Mouse (Mus musculus): ENCODE measurements around the gene Cbx1. TPM values are rescaled to one million over a fixed set of nuclear protein-coding genes. Genes with fewer than 3 reads are reported as not detected.
"Not testable (repeated sequence)": the region's sequence is repeated elsewhere in the genome, so short reads cannot be mapped to it uniquely, and the experiment has no call there.

Cbx1 gene
- polyA plus RNA-seq, 1 experiment from 2014 or later = 57.7 TPM

GRCm38 (mm10) chr11:96808066-96808465, 19.1 kb downstream of the Cbx1 start:
- no peak for DNase-seq (ENCODE audit: low spot score)
- Histone ChIP-seq H3K4me3 (replicated peaks; ENCODE audit: low read length) (no peak overlapping the region), H3K4me2 (replicated peaks) (no peak overlapping the region), H3K9me3 (ENCODE audit: control insufficient read depth, low read length) (no peaks in the 10 kb centered on the region), H3K9ac (no peak overlapping the region), H3K36me3 (replicated peaks; ENCODE audit: control insufficient read depth, insufficient read depth) (peaks cover 97% of the 10 kb centered on the region), H3K27me3 (ENCODE audit: control insufficient read depth, insufficient read depth, low read length) (no peaks in the 10 kb centered on the region), H3K27ac (no peak overlapping the region), H3K4me1 (replicated peaks; ENCODE audit: control insufficient read depth, insufficient read depth, low read length) (no peaks in the 10 kb centered on the region)
- 68% methylated on average over 1 of the region's 1 CpGs for WGBS
- ATAC-seq (ENCODE audit: low FRiP score) = no peak

DNA sequence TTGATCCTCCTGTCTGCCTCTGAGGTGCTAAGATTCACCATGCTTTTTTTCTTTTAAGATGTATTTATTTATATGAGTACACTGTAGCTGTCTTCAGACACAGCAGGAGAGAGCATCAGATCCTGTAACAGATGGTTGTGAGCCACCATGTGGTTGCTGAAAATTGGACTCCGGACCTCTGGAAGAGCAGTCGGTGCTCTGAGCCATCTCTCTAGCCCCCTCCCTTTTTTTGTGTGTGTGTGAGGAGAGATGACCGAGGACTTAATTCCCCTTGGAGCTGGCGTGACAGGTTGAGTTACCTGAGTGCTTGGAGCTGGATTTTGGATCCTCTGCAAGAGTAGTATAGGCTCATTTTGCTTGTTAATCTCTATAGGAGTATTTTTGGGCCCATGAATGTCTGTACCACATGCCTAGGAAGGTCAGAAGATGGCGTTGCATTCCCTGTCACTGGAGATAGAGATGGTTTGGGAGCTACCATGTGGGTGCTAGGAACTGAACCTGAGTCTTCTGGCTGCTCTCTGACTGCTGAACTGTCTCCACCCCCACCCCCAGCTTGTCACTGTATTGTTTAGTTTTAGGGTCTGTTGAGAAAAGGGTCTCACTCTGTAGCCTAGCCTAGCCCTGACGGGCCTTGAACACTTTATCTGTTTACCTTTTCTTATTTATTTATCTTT, 20.8 kb downstream of the Cbx1 start:
- Histone ChIP-seq H3K9ac (no peak overlapping the region), H3K27me3 (ENCODE audit: control insufficient read depth, insufficient read depth, low read length) (no peaks in the 10 kb centered on the region), H3K36me3 (replicated peaks; ENCODE audit: control insufficient read depth, insufficient read depth) (peaks cover 97% of the 10 kb centered on the region), H3K4me2 (replicated peaks) (no peak overlapping the region), H3K4me3 (replicated peaks; ENCODE audit: low read length) (no peak overlapping the region), H3K27ac (no peak overlapping the region), H3K4me1 (replicated peaks; ENCODE audit: control insufficient read depth, insufficient read depth, low read length) (no peaks in the 10 kb centered on the region), H3K9me3 (ENCODE audit: control insufficient read depth, low read length) (no peaks in the 10 kb centered on the region)
- DNase-seq (ENCODE audit: low spot score) = no peak
- ATAC-seq (ENCODE audit: low FRiP score) = no peak
- WGBS = 88% methylated on average over 6 of the region's 6 CpGs

GRCm38 (mm10) chr11:96811188-96811587, 22.3 kb downstream of the Cbx1 start:
- not testable (repeated sequence) for H3K4me2 ChIP-seq (replicated peaks); H3K27ac ChIP-seq; H3K27me3 ChIP-seq (ENCODE audit: control insufficient read depth, insufficient read depth, low read length); H3K9ac ChIP-seq; H3K9me3 ChIP-seq (ENCODE audit: control insufficient read depth, low read length); H3K4me1 ChIP-seq (replicated peaks; ENCODE audit: control insufficient read depth, insufficient read depth, low read length); DNase-seq (ENCODE audit: low spot score); H3K4me3 ChIP-seq (replicated peaks; ENCODE audit: low read length); ATAC-seq (ENCODE audit: low FRiP score)
- H3K36me3 ChIP-seq (replicated peaks; ENCODE audit: control insufficient read depth, insufficient read depth) = peaks cover 97% of the 10 kb centered on the region
- 91% methylated on average over 1 of the region's 1 CpGs for WGBS

DNA sequence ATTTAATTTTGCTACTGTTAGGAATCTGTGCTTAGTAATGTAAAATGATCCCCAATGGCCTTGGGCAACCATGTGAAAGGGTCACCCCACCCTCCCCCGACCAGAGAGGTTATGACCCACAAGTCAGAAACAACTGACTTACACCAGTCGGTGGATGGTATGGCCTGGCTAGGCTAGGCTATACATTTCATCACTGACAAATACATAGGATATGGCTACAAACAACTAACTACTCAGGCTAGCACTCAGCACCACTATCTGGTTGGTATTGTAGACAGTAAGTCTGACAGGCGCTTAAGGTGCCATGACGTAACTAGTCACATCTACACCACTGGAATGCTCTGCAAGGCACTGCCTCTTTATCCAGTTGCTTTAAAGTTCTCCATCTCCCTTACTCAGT, 24.5 kb downstream of the Cbx1 start:
- H3K27ac ChIP-seq = no peak overlapping the region
- no peak overlapping the region for H3K4me2 ChIP-seq (replicated peaks)
- H3K27me3 ChIP-seq (ENCODE audit: control insufficient read depth, insufficient read depth, low read length) = no peaks in the 10 kb centered on the region
- 88% methylated on average over 4 of the region's 4 CpGs for WGBS
- H3K4me1 ChIP-seq (replicated peaks; ENCODE audit: control insufficient read depth, insufficient read depth, low read length) = no peaks in the 10 kb centered on the region
- H3K36me3 ChIP-seq (replicated peaks; ENCODE audit: control insufficient read depth, insufficient read depth) = peaks cover 97% of the 10 kb centered on the region
- H3K4me3 ChIP-seq (replicated peaks; ENCODE audit: low read length) = no peak overlapping the region
- ATAC-seq (ENCODE audit: low FRiP score) = no peak
- H3K9me3 ChIP-seq (ENCODE audit: control insufficient read depth, low read length) = no peaks in the 10 kb centered on the region
- H3K9ac ChIP-seq = no peak overlapping the region
- DNase-seq (ENCODE audit: low spot score) = no peak

DNA sequence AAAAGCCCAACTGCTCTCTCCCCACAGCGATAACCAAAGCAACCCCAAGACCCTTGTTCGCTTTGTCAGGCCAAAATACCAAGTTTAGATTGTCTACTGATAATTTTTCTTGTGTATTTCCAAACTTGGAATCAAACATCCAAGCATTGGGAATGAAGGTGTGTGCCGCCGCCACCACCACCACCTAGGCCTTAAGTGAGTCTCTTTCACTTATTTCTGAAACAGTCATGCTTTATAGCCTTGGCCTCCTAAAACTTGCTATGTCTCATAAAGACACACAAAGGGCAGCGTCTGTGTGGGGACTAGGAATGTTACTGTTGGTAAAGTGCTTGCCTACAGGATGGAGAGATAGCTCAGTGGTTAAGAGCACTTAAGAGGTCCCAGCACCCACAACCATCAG, 25.0 kb downstream of the Cbx1 start:
- ATAC-seq (ENCODE audit: low FRiP score) (no peak), DNase-seq (ENCODE audit: low spot score) (no peak)
- no peaks in the 10 kb centered on the region for H3K9me3 ChIP-seq (ENCODE audit: control insufficient read depth, low read length)
- WGBS = 92% methylated on average over 5 of the region's 5 CpGs
- no peaks in the 10 kb centered on the region for H3K4me1 ChIP-seq (replicated peaks; ENCODE audit: control insufficient read depth, insufficient read depth, low read length)
- no peak overlapping the region for H3K9ac ChIP-seq
- H3K27ac ChIP-seq = no peak overlapping the region
- no peak overlapping the region for H3K4me3 ChIP-seq (replicated peaks; ENCODE audit: low read length)
- H3K36me3 ChIP-seq (replicated peaks; ENCODE audit: control insufficient read depth, insufficient read depth) = peaks cover 97% of the 10 kb centered on the region
- no peaks in the 10 kb centered on the region for H3K27me3 ChIP-seq (ENCODE audit: control insufficient read depth, insufficient read depth, low read length)
- no peak overlapping the region for H3K4me2 ChIP-seq (replicated peaks)

DNA sequence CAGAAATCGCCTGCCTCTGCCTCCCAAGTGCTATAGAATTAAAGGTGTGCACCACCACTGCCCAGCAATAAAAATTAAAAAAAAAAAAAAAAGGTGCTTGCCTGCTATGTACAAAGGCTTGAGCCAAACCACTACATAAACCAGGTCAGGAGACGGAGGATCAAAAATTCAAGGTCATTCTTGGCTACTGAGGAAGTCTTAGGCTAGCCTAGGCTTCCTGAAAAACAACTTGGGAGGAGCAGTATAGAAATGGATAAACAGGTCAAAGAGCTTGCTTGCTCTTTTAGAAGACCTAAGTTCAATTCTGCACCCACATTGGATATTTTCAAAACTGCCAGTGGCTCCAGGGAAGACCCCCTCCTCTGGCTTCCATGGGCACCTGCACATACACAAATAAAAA, 25.5 kb downstream of the Cbx1 start:
- Histone ChIP-seq H3K27ac (no peak overlapping the region), H3K4me3 (replicated peaks; ENCODE audit: low read length) (no peak overlapping the region), H3K9ac (no peak overlapping the region), H3K36me3 (replicated peaks; ENCODE audit: control insufficient read depth, insufficient read depth) (peaks cover 97% of the 10 kb centered on the region), H3K4me2 (replicated peaks) (no peak overlapping the region), H3K27me3 (ENCODE audit: control insufficient read depth, insufficient read depth, low read length) (no peaks in the 10 kb centered on the region), H3K4me1 (replicated peaks; ENCODE audit: control insufficient read depth, insufficient read depth, low read length) (no peaks in the 10 kb centered on the region), H3K9me3 (ENCODE audit: control insufficient read depth, low read length) (no peaks in the 10 kb centered on the region)
- WGBS = 89% methylated on average over 2 of the region's 2 CpGs
- no peak for ATAC-seq (ENCODE audit: low FRiP score)
- no peak for DNase-seq (ENCODE audit: low spot score)

- H3K4me1 ChIP-seq (replicated peaks; ENCODE audit: control insufficient read depth, insufficient read depth, low read length) = no peaks in the 10 kb centered on the region
- H3K4me3 ChIP-seq (replicated peaks; ENCODE audit: low read length) = no peak overlapping the region
- DNase-seq (ENCODE audit: low spot score) = no peak
- no peak overlapping the region for H3K27ac ChIP-seq
- no peak overlapping the region for H3K4me2 ChIP-seq (replicated peaks)
- no peaks in the 10 kb centered on the region for H3K27me3 ChIP-seq (ENCODE audit: control insufficient read depth, insufficient read depth, low read length)
- 97% methylated on average over 2 of the region's 2 CpGs for WGBS
- no peak for ATAC-seq (ENCODE audit: low FRiP score)
- H3K36me3 ChIP-seq (replicated peaks; ENCODE audit: control insufficient read depth, insufficient read depth) = peaks cover 98% of the 10 kb centered on the region
- no peak overlapping the region for H3K9ac ChIP-seq
- no peaks in the 10 kb centered on the region for H3K9me3 ChIP-seq (ENCODE audit: control insufficient read depth, low read length)
These were observed 27.0 kb downstream of the Cbx1 start for GRCm38 (mm10) chr11:96815895-96816294.

- Histone ChIP-seq H3K36me3 (replicated peaks; ENCODE audit: control insufficient read depth, insufficient read depth) (peaks cover 99% of the 10 kb centered on the region), H3K9ac (no peak overlapping the region), H3K4me3 (replicated peaks; ENCODE audit: low read length) (no peak overlapping the region), H3K27me3 (ENCODE audit: control insufficient read depth, insufficient read depth, low read length) (no peaks in the 10 kb centered on the region), H3K4me2 (replicated peaks) (no peak overlapping the region), H3K27ac (no peak overlapping the region), H3K4me1 (replicated peaks; ENCODE audit: control insufficient read depth, insufficient read depth, low read length) (no peaks in the 10 kb centered on the region), H3K9me3 (ENCODE audit: control insufficient read depth, low read length) (no peaks in the 10 kb centered on the region)
- no peak for DNase-seq (ENCODE audit: low spot score)
- 97% methylated on average over 1 of the region's 1 CpGs for WGBS
- no peak for ATAC-seq (ENCODE audit: low FRiP score)
These were observed 27.6 kb downstream of the Cbx1 start for GRCm38 (mm10) chr11:96816494-96816893.

DNA sequence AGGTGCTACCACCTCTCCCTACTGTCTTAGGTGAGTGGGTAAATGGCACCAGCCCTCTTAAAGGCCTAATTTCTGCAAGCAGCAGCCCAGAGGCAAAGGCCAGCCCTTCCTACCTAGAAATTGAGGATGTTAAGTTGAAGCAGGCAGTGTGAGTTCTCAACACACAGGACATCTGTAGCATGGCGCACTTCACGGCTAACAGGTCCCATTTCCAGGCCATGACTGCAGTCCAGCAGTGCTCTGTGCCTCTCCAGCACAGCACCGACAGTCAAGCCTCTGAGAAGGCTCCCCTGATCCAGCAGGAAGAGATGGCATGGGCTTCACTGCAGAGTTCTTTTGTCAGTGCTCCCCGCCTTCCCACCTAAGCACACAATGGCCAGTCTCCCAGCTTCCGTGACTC, 28.1 kb downstream of the Cbx1 start:
- no peaks in the 10 kb centered on the region for H3K4me1 ChIP-seq (replicated peaks; ENCODE audit: control insufficient read depth, insufficient read depth, low read length)
- H3K27me3 ChIP-seq (ENCODE audit: control insufficient read depth, insufficient read depth, low read length) = no peaks in the 10 kb centered on the region
- no peaks in the 10 kb centered on the region for H3K9me3 ChIP-seq (ENCODE audit: control insufficient read depth, low read length)
- no peak overlapping the region for H3K4me3 ChIP-seq (replicated peaks; ENCODE audit: low read length)
- ATAC-seq (ENCODE audit: low FRiP score) = no peak
- DNase-seq (ENCODE audit: low spot score) = no peak
- H3K4me2 ChIP-seq (replicated peaks) = no peak overlapping the region
- H3K9ac ChIP-seq = no peak overlapping the region
- 65% methylated on average over 5 of the region's 5 CpGs for WGBS
- peaks cover 99% of the 10 kb centered on the region for H3K36me3 ChIP-seq (replicated peaks; ENCODE audit: control insufficient read depth, insufficient read depth)
- no peak overlapping the region for H3K27ac ChIP-seq

All from hindbrain, embryonic 14.5 days (tissue).